Comparison of ENCODE assay signal across 9 mouse cellular contexts in the genomic region with DNA sequence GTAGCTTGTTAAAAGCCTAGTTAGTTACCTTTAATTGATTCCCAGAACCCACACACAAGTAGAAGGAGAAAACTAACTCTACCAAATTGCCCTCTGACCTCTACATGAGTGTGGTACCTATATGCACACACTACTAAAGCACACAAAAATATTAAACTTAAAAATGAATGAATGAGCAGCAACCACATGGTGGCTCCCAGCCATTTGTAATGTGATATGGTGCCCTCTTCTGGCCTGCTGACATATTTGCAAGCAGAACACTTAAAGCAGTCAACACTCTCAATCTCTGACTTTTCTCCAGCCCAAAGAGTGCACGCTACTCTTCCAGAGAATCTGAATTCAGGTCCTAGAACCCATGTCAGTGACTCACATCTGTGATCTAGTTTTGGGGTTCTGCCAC. TPM values are rescaled to one million over a fixed set of nuclear protein-coding genes. Genes with fewer than 3 reads are reported as not detected.
DNase-seq lines count a peak whose midpoint lies in the region; ATAC-seq and TF ChIP-seq lines count a peak whose summit lies in the region.
"Had no signal": no experiment of that assay in that cellular context is flagged by ENCODE, and none has a peak within 500 bp of the region (broad histone marks: within the 10 kb centered on the region; RNA-seq: fewer than 3 reads in every experiment).

No protein-coding gene starts in this region.

- peak; percentile 77 for ATAC-seq in CD4-positive, CD25-positive, alpha-beta regulatory T cell, adult 4 months
- 0 out of 2 replicates have a peak, but pooled peaks have one; percentile 20 for ATAC-seq in midbrain, postnatal 0 days (ENCODE audit: low FRiP score)

- no peaks in the 10 kb centered on the region for H3K27me3 ChIP-seq in heart, embryonic 10.5 days (ENCODE audit: insufficient read depth, poor library complexity, severe bottlenecking)
- no peaks in the 10 kb centered on the region for H3K27me3 ChIP-seq in midbrain, postnatal 0 days (ENCODE audit: insufficient read depth, low read length)

- H3K9ac ChIP-seq in midbrain, postnatal 0 days (replicated peaks; ENCODE audit: low read length, poor library complexity, severe bottlenecking) = no peak overlapping the region

- intact Hi-C loops in gastrocnemius, postnatal 14 days (cut with DNase I; ENCODE audit: low total_unique reads) = no loop called here
- intact Hi-C loops in left cerebral cortex, postnatal 25 days (cut with DNase I) = loop anchor here (2.0 kb wide), 1 partner anchor 102 kb away; no protein-coding TSS in a partner anchor

- no peaks in the 10 kb centered on the region for H3K9me3 ChIP-seq in heart, embryonic 10.5 days
- H3K9me3 ChIP-seq in midbrain, postnatal 0 days (ENCODE audit: low read length) = no peaks in the 10 kb centered on the region

- peaks cover 41% of the 10 kb centered on the region for H3K36me3 ChIP-seq in heart, embryonic 10.5 days
- H3K36me3 ChIP-seq in midbrain, postnatal 0 days (ENCODE audit: insufficient read depth, low read length) = peaks cover 5% of the 10 kb centered on the region; the same call in 1 of the 2 replicates

- H3K4me2 ChIP-seq in midbrain, postnatal 0 days (ENCODE audit: low read depth, low read length, poor library complexity, severe bottlenecking) = no peak overlapping the region

- H3K27ac ChIP-seq in heart, embryonic 10.5 days = no peak overlapping the region
- no peak overlapping the region for H3K27ac ChIP-seq in midbrain, postnatal 0 days (ENCODE audit: low read depth, low read length)

- H3K4me1 ChIP-seq in heart, embryonic 10.5 days = peaks cover 1% of the 10 kb centered on the region; the same call in 1 of the 2 replicates
- no peaks in the 10 kb centered on the region for H3K4me1 ChIP-seq in midbrain, postnatal 0 days (ENCODE audit: insufficient read depth, low read length)

- 20% methylated on average over 1 of the region's 1 CpGs for WGBS in heart, embryonic 10.5 days
- WGBS in midbrain, postnatal 0 days = 57% methylated on average over 1 of the region's 1 CpGs

- peak; percentile 69; the same call in 1 of the 2 replicates for TF ChIP-seq CTCF in brain, embryonic 14.5 days (IDR thresholded peaks at IDR 0.05; ENCODE audit: borderline replicate concordance, extremely low read depth, insufficient read depth, insufficient read length)
- TF ChIP-seq CTCF in midbrain, postnatal 0 days (IDR thresholded peaks at IDR 0.05) = peak; percentile 89

- TF ChIP-seq POLR2A in brain, embryonic 14.5 days (IDR thresholded peaks at IDR 0.05; ENCODE audit: borderline replicate concordance, extremely low read depth, insufficient read depth, insufficient read length, poor library complexity, severe bottlenecking) = no peak

- DNase-seq in heart, embryonic 10.5 days (ENCODE audit: low spot score) = peak; percentile 78
- DNase-seq in heart, adult 8-10 months (ENCODE audit: low spot score) = no peak
- DNase-seq in brain, embryonic 14.5 days (ENCODE audit: low read depth) = peak; percentile 79
- DNase-seq in gastrocnemius, postnatal 14 days = peak; percentile 20
- DNase-seq in left cerebral cortex, postnatal 25 days (ENCODE audit: low spot score in 2 of 2) = peak; percentile 29 to 32
- DNase-seq in midbrain, postnatal 0 days (ENCODE audit: low spot score) = peak; percentile 60
- peak; percentile 45 for DNase-seq in thymus, postnatal 25 days

- no peak overlapping the region for H3K4me3 ChIP-seq in heart, embryonic 10.5 days
- no peak overlapping the region for H3K4me3 ChIP-seq in midbrain, postnatal 0 days (ENCODE audit: low read depth, low read length)
- H3K4me3 ChIP-seq: erythroblast, embryonic 14.5 days had no signal

RNA-seq across cellular contexts. Expression of gene Arnt, which starts 16.2 kb away (rescaled TPM):
- polyA plus RNA-seq in heart, embryonic 10.5 days (2016; fragmentation: Nextera tagmentation; extraction: Ambion mirVana) = 30.1 and 32.8 TPM in 2 replicates
- 10 to 100 TPM; 36.9 to 39.9 (median 39.1) TPM for total RNA-seq in heart, adult 8-10 months (2022)
- 10 to 100 TPM; 38.3 to 49.0 TPM for polyA plus RNA-seq in CD4-positive, CD25-positive, alpha-beta regulatory T cell, adult 4 months (2017; shearing (Covaris generic))
- 31.6 and 36.6 TPM in 2 replicates for polyA plus RNA-seq in brain, embryonic 14.5 days (2012; rRNA removed)
- total RNA-seq in gastrocnemius, postnatal 14 days (2021) = 10 to 100 TPM; 38.8 to 39.3 TPM
- total RNA-seq in left cerebral cortex, postnatal 25 days (2021) = 10 to 100 TPM; 32.5 to 37.0 TPM
- 12.4 and 25.7 TPM in 2 replicates for total RNA-seq in midbrain, postnatal 0 days (2014; rRNA removed)
- polyA plus RNA-seq in midbrain, postnatal 0 days (2015; fragmentation: Nextera tagmentation; extraction: Ambion mirVana) = 6.9 and 8.7 TPM in 2 replicates

RNA-seq across cellular contexts. Expression of gene 4930558C23Rik, which starts 47.8 kb away (rescaled TPM):
- not detected in 2 replicates for polyA plus RNA-seq in heart, embryonic 10.5 days (2016; fragmentation: Nextera tagmentation; extraction: Ambion mirVana)
- not detected for total RNA-seq in heart, adult 8-10 months (2022)
- polyA plus RNA-seq in CD4-positive, CD25-positive, alpha-beta regulatory T cell, adult 4 months (2017; shearing (Covaris generic)) = not detected
- not detected in 2 replicates for polyA plus RNA-seq in brain, embryonic 14.5 days (2012; rRNA removed)
- total RNA-seq in gastrocnemius, postnatal 14 days (2021) = not detected
- not detected for total RNA-seq in left cerebral cortex, postnatal 25 days (2021)
- not detected in 2 replicates for total RNA-seq in midbrain, postnatal 0 days (2014; rRNA removed)
- polyA plus RNA-seq in midbrain, postnatal 0 days (2015; fragmentation: Nextera tagmentation; extraction: Ambion mirVana) = not detected in 2 replicates
- polyA plus RNA-seq: erythroblast, embryonic 14.5 days had no signal

RNA-seq across cellular contexts. Expression of gene Ctsk, which starts 48.6 kb away (rescaled TPM):
- 4.2 and 10.2 TPM in 2 replicates for polyA plus RNA-seq in heart, embryonic 10.5 days (2016; fragmentation: Nextera tagmentation; extraction: Ambion mirVana)
- 1 to 10 TPM; 5.3 to 7.9 (median 6.6) TPM for total RNA-seq in heart, adult 8-10 months (2022)
- 1 to 10 TPM in 1 of 2 experiments, not detected in 1; 1.1 TPM for polyA plus RNA-seq in CD4-positive, CD25-positive, alpha-beta regulatory T cell, adult 4 months (2017; shearing (Covaris generic))
- 7.2 and 10.6 TPM in 2 replicates for polyA plus RNA-seq in brain, embryonic 14.5 days (2012; rRNA removed)
- 10 to 100 TPM; 19.3 to 21.5 TPM for total RNA-seq in gastrocnemius, postnatal 14 days (2021)
- total RNA-seq in left cerebral cortex, postnatal 25 days (2021) = 1 to 10 TPM; 5.9 to 8.1 TPM
- total RNA-seq in midbrain, postnatal 0 days (2014; rRNA removed) = 3.6 and 6.5 TPM in 2 replicates
- polyA plus RNA-seq in midbrain, postnatal 0 days (2015; fragmentation: Nextera tagmentation; extraction: Ambion mirVana) = 7.7 and 10.1 TPM in 2 replicates
- polyA plus RNA-seq: erythroblast, embryonic 14.5 days had no signal
